Mouse (Mus musculus): ENCODE results near the gene Galntl6.

The Galntl6 gene

GRCm38 (mm10) chr8:57962286-57963110 is 949.9 kb downstream of the Galntl6 start:
- DNase-seq = peak; percentile 96

DNA sequence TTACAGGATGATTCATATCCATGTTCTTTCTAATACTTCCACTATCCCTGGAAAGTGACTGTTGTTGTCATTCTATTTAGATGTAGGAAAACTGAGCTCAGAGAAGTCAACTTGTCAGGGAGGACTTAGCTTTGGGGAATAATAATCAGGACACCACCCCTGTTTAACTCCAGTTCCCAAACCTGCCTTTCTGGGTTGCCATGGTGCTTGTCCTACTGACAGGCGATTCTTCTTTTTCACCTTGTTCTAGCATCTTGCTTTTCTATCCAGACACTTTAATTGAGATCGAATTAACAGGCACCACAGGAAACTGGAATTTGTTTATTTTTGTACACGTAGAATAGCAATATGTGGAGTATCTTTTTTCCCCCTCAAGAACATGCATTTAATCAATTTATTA is 953.3 kb downstream of the Galntl6 start:
- DNase-seq = no peak

GRCm38 (mm10) chr8:57958121-57958901 is 954.1 kb downstream of the Galntl6 start:
- no peak for DNase-seq

GRCm38 (mm10) chr8:57955501-57955900 is 956.9 kb downstream of the Galntl6 start:
- no peak for DNase-seq

GRCm38 (mm10) chr8:57941113-57941512 is 971.3 kb downstream of the Galntl6 start:
- DNase-seq = no peak

DNA sequence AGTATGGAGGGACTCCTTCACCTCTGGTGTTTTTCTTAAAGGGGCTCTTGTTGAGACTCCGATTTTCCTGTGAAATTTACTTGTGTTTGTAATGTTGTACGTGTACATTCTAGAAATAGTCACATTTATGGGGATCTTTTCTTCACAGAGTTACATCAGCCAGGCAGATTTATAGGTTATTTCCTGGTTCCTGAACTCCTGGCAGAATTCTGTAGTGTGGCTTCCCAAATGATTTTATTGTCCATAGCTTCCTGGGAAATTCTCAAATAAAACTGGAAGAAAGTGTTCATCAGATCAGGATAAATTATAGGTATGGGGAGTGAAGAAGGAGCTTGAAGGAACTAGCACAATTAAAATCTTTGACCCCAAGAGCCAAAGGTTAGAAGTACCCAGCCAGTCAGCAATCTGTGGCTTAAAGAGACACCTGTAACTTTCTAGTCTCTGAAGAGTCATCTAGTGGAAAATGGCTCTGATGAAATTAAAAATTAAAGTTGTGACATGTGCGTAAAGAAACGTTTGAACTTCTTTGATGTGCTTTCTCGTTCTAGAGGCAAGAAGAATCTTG is 972.5 kb downstream of the Galntl6 start:
- no peak for DNase-seq

- peak; percentile 84 to 86 for DNase-seq
These were observed 973.1 kb downstream of the Galntl6 start for GRCm38 (mm10) chr8:57939177-57939855.

- no peak for DNase-seq
These were observed 985.4 kb downstream of the Galntl6 start for GRCm38 (mm10) chr8:57927074-57927473.

GRCm38 (mm10) chr8:57923556-57923955 is 988.9 kb downstream of the Galntl6 start:
- DNase-seq = no peak

- DNase-seq = no peak
These were observed 989.3 kb downstream of the Galntl6 start for GRCm38 (mm10) chr8:57923130-57923529.

- no peak for DNase-seq
These were observed 990.0 kb downstream of the Galntl6 start for GRCm38 (mm10) chr8:57922214-57923070.

DNA sequence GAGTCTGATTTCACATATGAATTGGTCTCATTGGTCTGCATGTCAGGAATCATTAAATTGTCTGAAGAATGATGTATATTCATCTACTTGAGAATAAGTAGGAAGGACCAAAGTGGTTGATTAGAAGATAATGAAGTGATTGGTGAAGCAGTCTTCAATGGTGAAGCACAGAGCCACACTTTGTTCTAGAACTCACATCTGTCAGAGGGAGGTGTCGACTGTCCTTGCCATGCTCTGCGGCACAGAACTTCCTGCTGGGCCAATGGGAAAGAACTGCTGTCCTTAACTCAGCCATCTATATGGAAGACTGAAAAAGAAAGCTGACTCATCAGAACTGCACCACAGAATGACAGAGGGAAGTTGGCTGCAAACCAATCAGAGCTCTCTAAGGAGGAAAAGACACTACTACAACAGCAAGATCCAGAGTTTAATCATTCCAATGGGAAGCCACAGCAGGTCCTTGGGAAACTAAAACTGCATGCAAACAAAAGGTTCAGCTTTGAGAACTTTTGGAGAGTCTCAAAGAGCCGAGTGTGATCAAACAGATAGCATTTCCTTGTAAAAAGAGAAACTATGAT is 992.0 kb downstream of the Galntl6 start:
- DNase-seq = no peak

DNA sequence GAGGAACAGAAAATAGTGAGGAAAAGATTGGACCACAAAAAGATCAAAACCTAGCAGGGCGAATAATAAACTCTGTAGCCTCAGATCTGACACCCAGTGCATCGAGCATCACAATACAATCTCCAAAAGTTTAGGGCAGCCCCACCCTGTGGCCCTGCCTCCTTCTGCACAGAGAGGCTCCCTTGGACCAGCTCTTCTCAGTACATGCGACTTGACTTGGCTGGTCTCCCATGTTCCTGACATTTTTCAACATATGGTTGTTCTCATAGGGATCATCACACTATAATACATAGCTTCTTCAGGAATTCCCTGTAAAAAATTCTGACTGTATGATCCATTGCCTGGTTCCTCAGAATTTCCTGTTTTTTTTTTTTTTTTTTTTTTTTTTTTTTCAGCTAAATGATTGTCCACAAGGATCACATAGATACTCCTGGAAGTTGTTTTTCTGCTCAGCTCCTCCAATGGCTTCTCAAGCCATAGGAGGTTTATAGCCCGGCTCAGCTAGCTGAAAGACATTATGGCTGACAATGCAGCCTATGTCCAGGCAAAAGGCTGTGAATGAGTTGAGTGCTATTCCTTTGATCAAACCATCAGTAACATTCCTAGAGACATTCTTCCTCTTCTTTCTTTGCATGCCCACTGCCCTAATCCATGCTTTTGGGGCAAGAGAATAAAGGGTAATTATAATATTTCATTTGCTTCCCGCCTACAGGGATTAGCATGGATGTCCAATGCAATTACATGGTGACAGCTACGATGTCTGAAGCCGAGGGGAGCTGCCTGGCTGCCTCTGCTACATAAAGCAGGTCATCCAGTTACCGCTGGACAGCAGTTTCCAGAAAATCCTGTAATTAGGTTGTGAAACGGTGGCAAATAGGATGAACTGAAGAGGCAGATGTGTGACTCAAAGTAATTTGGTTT is 993.5 kb downstream of the Galntl6 start:
- no peak for DNase-seq

GRCm38 (mm10) chr8:57893360-57893759 is 1019.1 kb downstream of the Galntl6 start:
- DNase-seq = no peak

- peak in 1 of 2 experiments; percentile 10 for DNase-seq
These were observed 1020.3 kb downstream of the Galntl6 start for GRCm38 (mm10) chr8:57892115-57892514.

DNA sequence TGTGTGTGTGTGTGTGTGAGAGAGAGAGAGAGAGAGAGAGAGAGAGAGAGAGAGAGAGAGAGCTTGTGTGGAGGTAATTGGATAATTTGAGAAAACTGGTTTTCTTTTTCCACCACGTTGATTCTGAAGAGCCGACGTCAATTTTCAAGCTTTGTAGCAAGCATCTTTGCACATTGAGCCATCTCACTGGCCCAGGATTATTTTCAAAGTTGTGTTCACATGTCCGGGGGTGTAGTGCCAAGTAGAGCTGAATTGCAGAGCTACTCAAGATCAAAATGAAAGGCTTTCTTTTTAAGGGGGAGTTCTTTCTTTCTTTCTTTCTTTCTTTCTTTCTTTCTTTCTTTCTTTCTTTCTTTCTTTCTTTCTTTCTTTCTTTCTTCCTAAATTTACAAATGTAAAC is 1022.3 kb downstream of the Galntl6 start:
- no peak for DNase-seq

DNA sequence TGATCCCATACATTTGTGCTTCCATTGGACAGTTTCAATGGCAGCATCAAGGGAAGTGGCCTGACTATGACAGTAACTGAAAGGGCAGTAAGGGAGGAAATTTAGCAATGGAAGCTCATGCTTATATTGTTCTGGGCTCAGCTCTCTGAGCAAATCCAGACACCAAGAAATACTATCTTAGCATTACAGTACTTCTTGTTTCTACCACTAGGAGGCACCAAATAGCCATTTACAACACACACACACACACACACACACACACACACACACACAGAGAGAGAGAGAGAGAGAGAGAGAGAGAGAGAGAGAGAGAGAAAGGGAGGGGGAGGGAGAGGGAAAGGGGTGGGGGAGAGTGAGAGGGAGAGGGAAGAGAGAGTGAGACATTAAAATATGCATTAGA is 1023.6 kb downstream of the Galntl6 start:
- no peak for DNase-seq

GRCm38 (mm10) chr8:57879452-57879851 is 1033.0 kb downstream of the Galntl6 start:
- peak; percentile 24 to 41 for DNase-seq

GRCm38 (mm10) chr8:57849074-57849473 is 1063.4 kb downstream of the Galntl6 start:
- DNase-seq = peak in 1 of 2 experiments; percentile 49

DNA sequence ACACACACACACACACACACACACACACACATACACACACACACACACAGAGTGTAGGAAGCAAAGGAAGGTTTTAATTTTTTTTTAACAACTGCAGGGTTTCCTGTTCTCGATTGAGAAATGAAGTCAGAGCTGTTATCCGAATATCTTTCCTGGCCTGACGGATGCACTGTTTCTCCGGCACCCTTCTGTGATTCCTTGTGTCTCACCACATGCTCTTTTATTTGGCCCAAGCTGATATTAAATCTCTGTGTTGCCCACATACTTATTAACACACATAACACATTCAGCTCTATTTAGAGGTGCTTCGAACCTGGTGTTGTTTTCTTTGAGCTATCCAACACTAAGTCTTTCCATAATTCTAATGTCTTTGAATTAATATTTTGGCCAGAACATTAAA is 1069.0 kb downstream of the Galntl6 start:
- DNase-seq = peak; percentile 9 to 61

Data from cerebellum, postnatal 14 days (tissue).